Mouse (Mus musculus): ENCODE measurements around the gene Exoc6b. TPM values are rescaled to one million over a fixed set of nuclear protein-coding genes. Genes with fewer than 3 reads are reported as not detected.

The Exoc6b gene
- polyA plus RNA-seq, 1 experiment from 2014 or later = 30.2 TPM

GRCm38 (mm10) chr6:84892926-84893772 lies 176.2 kb downstream of the Exoc6b start:
- Histone ChIP-seq H3K27me3 (ENCODE audit: insufficient read depth, poor library complexity, severe bottlenecking) (no peaks in the 10 kb centered on the region), H3K9me3 (no peaks in the 10 kb centered on the region), H3K27ac (0 out of 2 replicates have a peak overlapping the region, but pooled peaks have one; percentile 45), H3K36me3 (no peaks in the 10 kb centered on the region), H3K4me3 (no peak overlapping the region), H3K4me1 (replicated peaks) (peaks cover 15% of the 10 kb centered on the region)
- DNase-seq (ENCODE audit: low spot score) = no peak
- WGBS = 21% methylated on average over 5 of the region's 5 CpGs

GRCm38 (mm10) chr6:84886551-84886950 lies 182.8 kb downstream of the Exoc6b start:
- 86% methylated on average over 3 of the region's 3 CpGs for WGBS
- Histone ChIP-seq H3K4me3 (no peak overlapping the region), H3K27ac (no peak overlapping the region), H3K4me1 (replicated peaks) (0 out of 2 replicates have a peak, but pooled peaks cover 7% of the 10 kb centered on the region), H3K9me3 (no peaks in the 10 kb centered on the region), H3K36me3 (no peaks in the 10 kb centered on the region), H3K27me3 (ENCODE audit: insufficient read depth, poor library complexity, severe bottlenecking) (no peaks in the 10 kb centered on the region)
- DNase-seq (ENCODE audit: low spot score) = no peak

GRCm38 (mm10) chr6:84885080-84885479 lies 184.2 kb downstream of the Exoc6b start:
- 80% methylated on average over 1 of the region's 1 CpGs for WGBS
- Histone ChIP-seq H3K27ac (no peak overlapping the region), H3K4me3 (no peak overlapping the region), H3K4me1 (replicated peaks) (0 out of 2 replicates have a peak, but pooled peaks cover 7% of the 10 kb centered on the region), H3K27me3 (ENCODE audit: insufficient read depth, poor library complexity, severe bottlenecking) (no peaks in the 10 kb centered on the region), H3K9me3 (no peaks in the 10 kb centered on the region), H3K36me3 (no peaks in the 10 kb centered on the region)
- DNase-seq (ENCODE audit: low spot score) = no peak

GRCm38 (mm10) chr6:84883720-84884119 lies 185.6 kb downstream of the Exoc6b start:
- no peaks in the 10 kb centered on the region for H3K9me3 ChIP-seq
- no peaks in the 10 kb centered on the region for H3K27me3 ChIP-seq (ENCODE audit: insufficient read depth, poor library complexity, severe bottlenecking)
- no peak overlapping the region for H3K4me3 ChIP-seq
- DNase-seq (ENCODE audit: low spot score) = no peak
- no peaks in the 10 kb centered on the region for H3K36me3 ChIP-seq
- WGBS = 76% methylated on average over 4 of the region's 4 CpGs
- H3K4me1 ChIP-seq (replicated peaks) = 0 out of 2 replicates have a peak, but pooled peaks cover 7% of the 10 kb centered on the region
- H3K27ac ChIP-seq = no peak overlapping the region

- H3K27me3 ChIP-seq (ENCODE audit: insufficient read depth, poor library complexity, severe bottlenecking) = no peaks in the 10 kb centered on the region
- 0 out of 2 replicates have a peak, but pooled peaks cover 7% of the 10 kb centered on the region for H3K4me1 ChIP-seq (replicated peaks)
- no peak overlapping the region for H3K27ac ChIP-seq
- no peaks in the 10 kb centered on the region for H3K9me3 ChIP-seq
- no peaks in the 10 kb centered on the region for H3K36me3 ChIP-seq
- H3K4me3 ChIP-seq = no peak overlapping the region
- DNase-seq (ENCODE audit: low spot score) = no peak
- 82% methylated on average over 14 of the region's 14 CpGs for WGBS
Measured at GRCm38 (mm10) chr6:84882663-84883517, 186.4 kb downstream of the Exoc6b start.

GRCm38 (mm10) chr6:84875869-84876268 lies 193.4 kb downstream of the Exoc6b start:
- Histone ChIP-seq H3K36me3 (no peaks in the 10 kb centered on the region), H3K4me3 (no peak overlapping the region), H3K27ac (no peak overlapping the region), H3K27me3 (ENCODE audit: insufficient read depth, poor library complexity, severe bottlenecking) (no peaks in the 10 kb centered on the region), H3K4me1 (replicated peaks) (no peaks in the 10 kb centered on the region), H3K9me3 (no peaks in the 10 kb centered on the region)
- 79% methylated on average over 5 of the region's 5 CpGs for WGBS
- DNase-seq (ENCODE audit: low spot score) = no peak

- H3K36me3 ChIP-seq = no peaks in the 10 kb centered on the region
- WGBS = 21% methylated on average over 4 of the region's 4 CpGs
- no peaks in the 10 kb centered on the region for H3K27me3 ChIP-seq (ENCODE audit: insufficient read depth, poor library complexity, severe bottlenecking)
- peaks cover 18% of the 10 kb centered on the region for H3K4me1 ChIP-seq (replicated peaks)
- H3K9me3 ChIP-seq = no peaks in the 10 kb centered on the region
- H3K27ac ChIP-seq = no peak overlapping the region
- DNase-seq (ENCODE audit: low spot score) = peak; percentile 10
- H3K4me3 ChIP-seq = no peak overlapping the region
Measured at GRCm38 (mm10) chr6:84867114-84867513, 202.2 kb downstream of the Exoc6b start.

GRCm38 (mm10) chr6:84864625-84865024 lies 204.7 kb downstream of the Exoc6b start:
- DNase-seq (ENCODE audit: low spot score) = no peak
- Histone ChIP-seq H3K27ac (no peak overlapping the region), H3K36me3 (no peaks in the 10 kb centered on the region), H3K4me3 (no peak overlapping the region), H3K4me1 (replicated peaks) (peaks cover 18% of the 10 kb centered on the region), H3K27me3 (ENCODE audit: insufficient read depth, poor library complexity, severe bottlenecking) (no peaks in the 10 kb centered on the region), H3K9me3 (no peaks in the 10 kb centered on the region)
- 87% methylated on average over 3 of the region's 3 CpGs for WGBS

GRCm38 (mm10) chr6:84863816-84864375 lies 205.4 kb downstream of the Exoc6b start:
- 96% methylated on average over 1 of the region's 1 CpGs for WGBS
- Histone ChIP-seq H3K9me3 (no peaks in the 10 kb centered on the region), H3K4me3 (no peak overlapping the region), H3K27me3 (ENCODE audit: insufficient read depth, poor library complexity, severe bottlenecking) (no peaks in the 10 kb centered on the region), H3K4me1 (replicated peaks) (peaks cover 18% of the 10 kb centered on the region), H3K27ac (no peak overlapping the region), H3K36me3 (no peaks in the 10 kb centered on the region)
- DNase-seq (ENCODE audit: low spot score) = no peak

- Histone ChIP-seq H3K27ac (no peak overlapping the region), H3K36me3 (no peaks in the 10 kb centered on the region), H3K9me3 (no peaks in the 10 kb centered on the region), H3K4me3 (no peak overlapping the region), H3K27me3 (ENCODE audit: insufficient read depth, poor library complexity, severe bottlenecking) (no peaks in the 10 kb centered on the region), H3K4me1 (replicated peaks) (no peaks in the 10 kb centered on the region)
- WGBS = 81% methylated on average over 7 of the region's 7 CpGs
- no peak for DNase-seq (ENCODE audit: low spot score)
Measured at GRCm38 (mm10) chr6:84845665-84846064, 223.6 kb downstream of the Exoc6b start.

- no peak for DNase-seq (ENCODE audit: low spot score)
- Histone ChIP-seq H3K27ac (no peak overlapping the region), H3K4me3 (no peak overlapping the region), H3K36me3 (no peaks in the 10 kb centered on the region), H3K4me1 (replicated peaks) (no peaks in the 10 kb centered on the region), H3K9me3 (no peaks in the 10 kb centered on the region), H3K27me3 (ENCODE audit: insufficient read depth, poor library complexity, severe bottlenecking) (no peaks in the 10 kb centered on the region)
Measured at GRCm38 (mm10) chr6:84841138-84841537, 228.2 kb downstream of the Exoc6b start.

GRCm38 (mm10) chr6:84807546-84807945 lies 261.8 kb downstream of the Exoc6b start:
- DNase-seq (ENCODE audit: low spot score) = no peak
- peaks cover 7% of the 10 kb centered on the region; the same call in 1 of the 2 replicates for H3K36me3 ChIP-seq
- H3K9me3 ChIP-seq = no peaks in the 10 kb centered on the region
- no peaks in the 10 kb centered on the region for H3K27me3 ChIP-seq (ENCODE audit: insufficient read depth, poor library complexity, severe bottlenecking)
- 89% methylated on average over 7 of the region's 7 CpGs for WGBS
- H3K4me1 ChIP-seq (replicated peaks) = no peaks in the 10 kb centered on the region
- H3K4me3 ChIP-seq = no peak overlapping the region
- H3K27ac ChIP-seq = no peak overlapping the region

Measured in hindbrain, embryonic 10.5 days (tissue).